Mouse (Mus musculus): ENCODE data around the gene Rplp1. TPM values are rescaled to one million over a fixed set of nuclear protein-coding genes. Genes with fewer than 3 reads are reported as not detected.

Rplp1 gene
- total and polyA plus RNA-seq, 2 experiments from 2014 or later, result 983 to 3,080 TPM

DNA sequence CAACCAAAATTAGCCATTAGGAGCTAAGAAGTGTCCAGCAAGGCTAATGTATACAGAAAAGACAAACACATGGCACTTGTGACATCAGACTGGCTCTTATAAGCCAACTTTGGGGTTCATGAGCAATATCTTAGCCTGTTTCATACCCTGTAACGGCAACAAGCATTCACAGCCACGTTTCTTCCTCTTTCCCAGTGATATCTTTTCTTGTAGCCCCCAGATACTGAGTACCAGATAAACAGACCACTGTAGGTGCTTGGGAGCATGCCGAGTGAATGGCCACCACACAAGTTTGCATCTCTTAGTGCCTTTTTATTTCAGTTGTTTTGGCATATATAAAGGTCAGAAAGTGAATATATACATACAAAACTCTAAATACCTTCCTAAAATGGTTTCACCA is 2.6 kb upstream of the Rplp1 start:
- 0 out of 2 replicates have a peak, but pooled peaks cover 3% of the 10 kb centered on the region for H3K4me1 ChIP-seq (ENCODE audit: insufficient read depth, low read length)
- H3K36me3 ChIP-seq (ENCODE audit: insufficient read depth, low read length), result peaks cover 8% of the 10 kb centered on the region; the same call in 1 of the 2 replicates
- ATAC-seq (ENCODE audit: low FRiP score) (no peak), DNase-seq (ENCODE audit: low spot score) (no peak)
- H3K27ac ChIP-seq (ENCODE audit: low read depth, low read length), result no peak overlapping the region
- H3K27me3 ChIP-seq (ENCODE audit: insufficient read depth, low read length), result no peaks in the 10 kb centered on the region
- 95% methylated on average over 3 of the region's 3 CpGs for WGBS
- TF ChIP-seq CTCF (IDR thresholded peaks at IDR 0.05), result no peak
- H3K4me3 ChIP-seq (ENCODE audit: low read depth, low read length), result no peak overlapping the region
- H3K9ac ChIP-seq (replicated peaks; ENCODE audit: low read length, poor library complexity, severe bottlenecking), result no peak overlapping the region
- H3K9me3 ChIP-seq (ENCODE audit: low read length), result no peaks in the 10 kb centered on the region
- H3K4me2 ChIP-seq (ENCODE audit: low read depth, low read length, poor library complexity, severe bottlenecking), result no peak overlapping the region

DNA sequence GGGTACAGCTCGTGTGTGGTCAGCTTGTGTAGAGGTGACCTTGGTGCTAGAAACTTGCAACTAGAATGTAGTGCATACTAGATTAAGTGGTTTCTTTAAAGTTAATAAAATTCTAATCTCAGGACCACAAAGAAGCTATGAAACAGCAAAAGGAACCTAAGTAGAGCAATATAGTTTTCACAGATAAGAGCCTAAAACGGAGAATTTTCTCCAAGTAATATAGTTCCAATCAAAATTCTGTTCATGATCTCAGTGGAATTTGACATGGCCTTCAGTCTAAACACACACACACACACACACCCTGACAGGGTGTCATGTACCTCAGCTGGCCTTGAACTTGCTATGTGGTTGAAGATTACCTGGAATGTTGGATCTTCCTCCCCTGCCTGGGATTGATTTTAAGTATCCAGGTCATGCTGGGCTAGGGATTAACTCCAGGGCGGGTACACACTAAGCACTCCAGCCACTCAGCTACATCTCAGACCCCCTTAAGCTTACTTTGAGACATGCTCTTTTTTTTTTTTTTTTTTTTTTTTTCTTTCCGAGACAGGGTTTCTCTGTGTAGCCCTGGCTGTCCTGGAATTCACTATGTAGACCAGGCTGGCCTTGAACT is 1.2 kb upstream of the Rplp1 start:
- Histone ChIP-seq H3K4me1 (ENCODE audit: insufficient read depth, low read length) (0 out of 2 replicates have a peak, but pooled peaks cover 3% of the 10 kb centered on the region), H3K4me2 (ENCODE audit: low read depth, low read length, poor library complexity, severe bottlenecking) (peak overlapping the region; percentile 60), H3K9me3 (ENCODE audit: low read length) (no peaks in the 10 kb centered on the region), H3K4me3 (ENCODE audit: low read depth, low read length) (no peak overlapping the region), H3K27ac (ENCODE audit: low read depth, low read length) (no peak overlapping the region), H3K27me3 (ENCODE audit: insufficient read depth, low read length) (no peaks in the 10 kb centered on the region), H3K9ac (replicated peaks; ENCODE audit: low read length, poor library complexity, severe bottlenecking) (no peak overlapping the region), H3K36me3 (ENCODE audit: insufficient read depth, low read length) (peaks cover 16% of the 10 kb centered on the region; the same call in 1 of the 2 replicates)
- 36% methylated on average over 4 of the region's 4 CpGs for WGBS
- DNase-seq (ENCODE audit: low spot score), result no peak
- TF ChIP-seq CTCF (IDR thresholded peaks at IDR 0.05), result no peak
- no peak for ATAC-seq (ENCODE audit: low FRiP score)

DNA sequence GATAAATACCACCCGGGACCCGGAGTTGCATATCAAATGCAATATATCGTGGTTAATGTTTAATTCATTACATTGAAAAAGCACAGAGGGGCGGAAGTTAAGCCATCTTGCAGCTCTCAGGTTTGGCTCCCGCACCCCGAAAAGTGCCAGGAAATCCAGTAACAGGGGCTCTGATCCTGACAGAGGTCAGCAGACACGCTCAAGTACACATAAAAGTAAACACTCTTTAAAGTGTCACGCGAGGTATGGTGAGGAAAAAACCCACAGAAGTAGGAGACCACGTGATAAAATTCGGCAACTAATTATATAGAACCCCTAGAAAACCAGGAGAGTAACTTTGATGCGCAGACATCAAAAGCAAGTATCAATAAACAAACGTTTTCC is 567 bp upstream of the Rplp1 start:
- Histone ChIP-seq H3K36me3 (ENCODE audit: insufficient read depth, low read length) (peaks cover 16% of the 10 kb centered on the region; the same call in 1 of the 2 replicates), H3K9me3 (ENCODE audit: low read length) (no peaks in the 10 kb centered on the region), H3K4me3 (ENCODE audit: low read depth, low read length) (peak overlapping the region; percentile 77), H3K4me1 (ENCODE audit: insufficient read depth, low read length) (0 out of 2 replicates have a peak, but pooled peaks cover 3% of the 10 kb centered on the region), H3K27me3 (ENCODE audit: insufficient read depth, low read length) (no peaks in the 10 kb centered on the region), H3K9ac (replicated peaks; ENCODE audit: low read length, poor library complexity, severe bottlenecking) (peak overlapping the region; percentile 44), H3K27ac (ENCODE audit: low read depth, low read length) (peak overlapping the region; percentile 86), H3K4me2 (ENCODE audit: low read depth, low read length, poor library complexity, severe bottlenecking) (peak overlapping the region; percentile 60)
- no peak for DNase-seq (ENCODE audit: low spot score)
- no peak for TF ChIP-seq CTCF (IDR thresholded peaks at IDR 0.05)
- 2% methylated on average over 13 of the region's 13 CpGs for WGBS
- no peak for ATAC-seq (ENCODE audit: low FRiP score)

DNA sequence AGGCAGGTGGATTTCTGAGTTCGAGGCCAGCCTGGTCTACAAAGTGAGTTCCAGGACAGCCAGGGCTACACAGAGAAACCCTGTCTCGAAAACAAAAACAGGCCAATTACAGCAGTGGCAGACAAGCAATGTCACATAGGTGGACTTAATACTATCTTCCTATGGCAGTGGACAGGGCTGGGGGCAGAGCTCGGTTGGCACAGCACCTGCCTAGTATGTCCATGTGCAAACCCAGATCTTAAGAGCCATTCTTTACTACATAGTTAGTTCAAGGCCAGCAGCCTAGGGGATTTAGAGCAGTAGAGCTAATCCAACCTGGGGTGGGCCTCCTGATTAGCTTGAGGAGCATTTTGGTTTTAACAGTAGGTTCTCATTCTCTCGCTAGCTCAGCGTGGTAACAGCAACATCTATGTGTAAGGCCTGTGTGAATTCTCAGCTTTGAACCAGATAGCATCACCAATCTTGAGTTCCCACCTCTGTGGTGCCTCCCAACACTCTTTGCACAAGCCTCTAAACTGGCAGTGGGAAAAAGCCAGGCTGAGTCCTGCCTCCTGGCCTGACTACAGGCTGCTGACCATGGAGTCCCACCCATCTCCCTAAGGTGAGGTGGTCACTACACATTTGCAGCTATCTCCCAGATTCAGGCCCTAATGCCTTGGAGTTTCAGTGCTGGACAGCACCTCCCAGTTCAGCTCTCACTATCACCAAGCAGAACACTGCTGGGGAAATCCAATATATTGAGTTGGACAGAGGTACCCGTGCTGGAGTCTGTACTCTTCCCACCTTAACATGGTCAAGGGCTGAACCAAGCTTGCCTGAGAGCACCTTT is 2.8 kb downstream of the Rplp1 start:
- 62% methylated on average over 6 of the region's 6 CpGs for WGBS
- peaks cover 16% of the 10 kb centered on the region; the same call in 1 of the 2 replicates for H3K36me3 ChIP-seq (ENCODE audit: insufficient read depth, low read length)

DNA sequence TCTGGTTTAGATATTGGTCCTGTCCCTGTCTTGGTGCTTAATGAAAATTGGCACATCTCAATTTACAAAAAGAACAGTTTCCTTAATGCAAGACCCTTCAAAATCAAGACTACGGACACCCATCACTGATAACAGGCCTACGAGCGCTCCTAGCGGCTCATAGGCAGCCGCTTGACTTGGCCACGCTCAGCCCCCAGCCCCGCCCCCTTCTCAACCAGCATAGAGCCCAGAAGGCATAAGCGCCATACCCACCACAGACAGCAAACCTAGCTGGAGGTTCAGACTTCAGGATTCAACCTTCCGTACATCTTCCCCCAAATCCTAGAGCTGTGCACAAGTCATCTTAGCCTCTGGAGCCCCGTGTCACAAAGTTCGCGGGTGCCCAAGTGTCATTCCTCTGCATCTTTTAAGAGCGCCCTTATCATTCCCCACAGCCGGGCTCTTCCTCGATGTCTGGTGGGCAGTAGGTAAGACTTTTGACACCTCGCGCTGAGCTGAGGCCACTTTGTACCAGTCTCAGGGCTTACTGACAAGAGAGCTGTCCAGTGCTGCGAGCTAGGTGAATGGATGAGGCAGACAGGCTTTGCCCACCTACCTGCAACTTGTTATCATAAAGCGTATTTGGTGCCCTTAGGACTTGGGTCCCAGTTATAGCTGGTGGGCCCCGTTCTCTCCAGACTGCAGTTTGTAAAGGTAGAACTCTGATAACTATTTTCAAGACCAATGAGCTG is 3.7 kb downstream of the Rplp1 start:
- no peak overlapping the region for H3K27ac ChIP-seq (ENCODE audit: low read depth, low read length)
- no peak for ATAC-seq (ENCODE audit: low FRiP score)

More for the DNA sequence above, 2.8 kb downstream of the Rplp1 start:
- H3K9ac ChIP-seq (replicated peaks; ENCODE audit: low read length, poor library complexity, severe bottlenecking), result no peak overlapping the region
- H3K4me3 ChIP-seq (ENCODE audit: low read depth, low read length), result no peak overlapping the region
- DNase-seq (ENCODE audit: low spot score) (no peak), ATAC-seq (ENCODE audit: low FRiP score) (no peak)
- H3K4me2 ChIP-seq (ENCODE audit: low read depth, low read length, poor library complexity, severe bottlenecking), result no peak overlapping the region
- no peak for TF ChIP-seq CTCF (IDR thresholded peaks at IDR 0.05)
- H3K9me3 ChIP-seq (ENCODE audit: low read length), result no peaks in the 10 kb centered on the region
- no peaks in the 10 kb centered on the region for H3K27me3 ChIP-seq (ENCODE audit: insufficient read depth, low read length)
- H3K27ac ChIP-seq (ENCODE audit: low read depth, low read length), result no peak overlapping the region
- H3K4me1 ChIP-seq (ENCODE audit: insufficient read depth, low read length), result 0 out of 2 replicates have a peak, but pooled peaks cover 3% of the 10 kb centered on the region

More for the DNA sequence above, 3.7 kb downstream of the Rplp1 start:
- Histone ChIP-seq H3K4me1 (ENCODE audit: insufficient read depth, low read length) (0 out of 2 replicates have a peak, but pooled peaks cover 3% of the 10 kb centered on the region), H3K4me3 (ENCODE audit: low read depth, low read length) (no peak overlapping the region), H3K4me2 (ENCODE audit: low read depth, low read length, poor library complexity, severe bottlenecking) (no peak overlapping the region), H3K9me3 (ENCODE audit: low read length) (no peaks in the 10 kb centered on the region), H3K36me3 (ENCODE audit: insufficient read depth, low read length) (peaks cover 16% of the 10 kb centered on the region; the same call in 1 of the 2 replicates), H3K27me3 (ENCODE audit: insufficient read depth, low read length) (no peaks in the 10 kb centered on the region), H3K9ac (replicated peaks; ENCODE audit: low read length, poor library complexity, severe bottlenecking) (no peak overlapping the region)
- peak; percentile 41 for DNase-seq (ENCODE audit: low spot score)
- peak; percentile 37 for TF ChIP-seq CTCF (IDR thresholded peaks at IDR 0.05)
- WGBS, result 47% methylated on average over 20 of the region's 20 CpGs

All from midbrain, postnatal 0 days (tissue).